Mouse (Mus musculus) ES-Bruce4 (cell line): ENCODE data around the gene Pacsin1. TPM values are rescaled to one million over a fixed set of nuclear protein-coding genes. Genes with fewer than 3 reads are reported as not detected.
A peak's percentile ranks its signal among the peaks of the same experiment; 100 is the strongest.

Experiments
- H3K27ac ChIP-seq: 2 replicates; pipeline ENCODE4 v1.5.1; 2012; ENCODE audit warnings: low read length, inconsistent platforms; ENCODE audit not compliant: insufficient read depth
- H3K27me3 ChIP-seq: 2 replicates; pipeline ENCODE4 v1.6.1; 2012; ENCODE audit warnings: mild to moderate bottlenecking, low read length, inconsistent platforms; ENCODE audit not compliant: control insufficient read depth, poor library complexity, insufficient read depth, severe bottlenecking
- H3K36me3 ChIP-seq: 2 replicates; pipeline ENCODE4 v1.6.1; 2012; ENCODE audit warnings: inconsistent platforms, mild to moderate bottlenecking, low read length, moderate library complexity; ENCODE audit not compliant: control insufficient read depth, poor library complexity, insufficient read depth, severe bottlenecking
- H3K4me1 ChIP-seq: one replicate; pipeline ENCODE4 v1.8.1; 2011; ENCODE audit warnings: low read length; ENCODE audit not compliant: control insufficient read depth, insufficient read depth
- H3K4me3 ChIP-seq: 2 replicates; pipeline ENCODE4 v1.5.1; 2011; ENCODE audit warnings: low read depth, mild to moderate bottlenecking, low read length
- H3K9ac ChIP-seq: 2 replicates; pipeline ENCODE4 v1.6.1; 2012; ENCODE audit warnings: low read depth, mild to moderate bottlenecking, inconsistent platforms; ENCODE audit not compliant: poor library complexity, severe bottlenecking
- H3K9me3 ChIP-seq: replicated peaks from 2 replicates; pipeline ENCODE4 v1.6.1; 2012; ENCODE audit warnings: mild to moderate bottlenecking, low read length, inconsistent platforms; ENCODE audit not compliant: control insufficient read depth, poor library complexity, insufficient read depth, severe bottlenecking
- CTCF ChIP-seq: IDR thresholded peaks from one replicate; pipeline ENCODE4 v1.8.1; 2011; ENCODE audit warnings: low read depth, low read length
- EP300 ChIP-seq: IDR thresholded peaks from 2 replicates; pipeline ENCODE4 v1.6.1; 2011; ENCODE audit warnings: low read depth, low read length; ENCODE audit not compliant: insufficient read depth
- POLR2A ChIP-seq: IDR thresholded peaks from one replicate; pipeline ENCODE4 v1.8.1; 2011; ENCODE audit warnings: low read length; ENCODE audit not compliant: insufficient read depth
- polyA plus RNA-seq: library from polyadenylated mRNA; stranded (reverse); fragments of >200 nt; gene quantifications from 2 replicates; pipeline ENCODE4 v1.2.4, GENCODE M21; 2011; ENCODE audit warnings: low read depth; ENCODE audit not compliant: missing spikeins, insufficient read depth, insufficient read length

Pacsin1 gene
- polyA plus RNA-seq, result 16.0 and 16.8 TPM in 2 replicates

- no peak for TF ChIP-seq POLR2A
- no peak for TF ChIP-seq EP300
- no peak for TF ChIP-seq CTCF
- H3K4me3 ChIP-seq, result peak within 1 kb of the TSS; percentile 46
- no peaks in the 10 kb centered on the region for H3K36me3 ChIP-seq
- no peaks in the 10 kb centered on the region for H3K9me3 ChIP-seq
- 0 out of 2 replicates have a peak, but pooled peaks cover 2% of the 10 kb centered on the region for H3K27me3 ChIP-seq
- H3K27ac ChIP-seq, result no peak within 1 kb of the TSS
- peak within 1 kb of the TSS; percentile 74 for H3K9ac ChIP-seq
- H3K4me1 ChIP-seq, result peaks cover 5% of the 10 kb centered on the region
Observed at GRCm38 (mm10) chr17:27655089-27656010, at the start of gene Pacsin1. Gene Pacsin1 (plus strand): TSS chr17:27655509.

DNA sequence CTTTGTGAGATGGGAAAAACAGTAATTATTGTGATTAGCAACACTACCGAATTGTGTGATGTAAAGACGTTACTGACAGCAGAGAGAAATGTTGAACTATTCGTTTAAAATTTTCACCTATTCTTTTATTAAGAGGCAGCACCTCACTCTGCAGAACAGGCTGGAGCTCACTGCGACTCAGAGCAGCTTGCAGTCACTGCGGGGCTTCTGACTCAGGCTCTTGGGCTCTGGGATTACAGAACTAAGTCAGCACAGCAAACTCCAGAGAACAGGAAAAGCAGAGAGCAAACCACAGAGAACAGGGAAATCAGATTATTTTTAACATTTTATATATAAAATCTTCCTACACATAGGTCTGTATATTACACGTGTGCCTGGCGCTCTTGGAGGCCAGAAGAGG is 45.7 kb upstream of the Pacsin1 start:
- H3K36me3 ChIP-seq, result no peaks in the 10 kb centered on the region
- H3K4me3 ChIP-seq, result no peak overlapping the region
- H3K27ac ChIP-seq, result no peak overlapping the region
- no peaks in the 10 kb centered on the region for H3K9me3 ChIP-seq
- no peak for TF ChIP-seq CTCF
- no peak for TF ChIP-seq EP300
- TF ChIP-seq POLR2A, result no peak
- H3K4me1 ChIP-seq, result no peaks in the 10 kb centered on the region
- no peaks in the 10 kb centered on the region for H3K27me3 ChIP-seq
- no peak overlapping the region for H3K9ac ChIP-seq

DNA sequence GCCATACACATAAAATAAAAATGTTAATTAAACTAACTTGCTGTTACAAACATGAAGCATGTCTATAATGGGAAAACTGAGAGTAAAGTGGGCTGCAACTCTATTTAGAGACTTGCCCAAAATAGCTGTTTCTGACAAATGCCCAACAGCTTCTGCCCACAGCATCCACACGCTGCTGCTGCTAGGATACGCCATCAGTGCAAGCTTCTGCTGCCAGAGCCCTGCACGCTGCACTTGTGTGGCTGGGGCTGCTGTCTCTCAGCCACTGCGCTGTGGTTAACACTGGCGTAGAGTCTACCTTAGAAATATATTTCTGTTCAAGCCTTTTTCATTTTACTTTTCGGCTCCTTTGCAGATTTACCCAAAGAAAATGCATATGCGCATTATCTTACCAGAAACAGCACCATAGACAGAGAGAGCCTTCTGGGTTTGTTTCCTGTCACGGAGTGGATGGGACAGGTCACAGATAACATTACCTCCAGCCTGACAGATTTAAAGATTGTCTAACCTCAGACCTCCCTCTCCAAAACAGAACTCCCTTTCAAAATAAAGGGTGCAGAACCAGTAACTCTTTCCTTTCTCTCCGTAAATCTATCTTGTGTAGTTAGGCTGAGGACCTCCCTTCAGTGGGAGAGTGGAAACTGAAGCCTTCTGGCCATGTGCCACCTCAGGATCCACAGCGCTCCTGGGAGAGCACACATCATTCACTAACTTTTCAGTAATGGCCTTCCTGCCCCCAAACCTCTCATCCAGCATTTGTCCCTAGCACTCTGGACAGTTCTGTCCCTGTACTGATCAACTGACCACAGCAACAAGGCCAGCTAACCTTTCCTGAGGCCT is 44.4 kb upstream of the Pacsin1 start:
- H3K36me3 ChIP-seq, result no peaks in the 10 kb centered on the region
- H3K27ac ChIP-seq, result no peak overlapping the region
- no peaks in the 10 kb centered on the region for H3K27me3 ChIP-seq
- no peak overlapping the region for H3K9ac ChIP-seq
- H3K4me3 ChIP-seq, result no peak overlapping the region
- no peaks in the 10 kb centered on the region for H3K9me3 ChIP-seq
- TF ChIP-seq CTCF (no peak), EP300 (no peak), POLR2A (no peak)
- H3K4me1 ChIP-seq, result no peaks in the 10 kb centered on the region

GRCm38 (mm10) chr17:27611519-27611884 is 43.8 kb upstream of the Pacsin1 start:
- Histone ChIP-seq H3K27me3 (no peaks in the 10 kb centered on the region), H3K9me3 (no peaks in the 10 kb centered on the region), H3K9ac (no peak overlapping the region), H3K4me3 (no peak overlapping the region), H3K36me3 (no peaks in the 10 kb centered on the region), H3K4me1 (no peaks in the 10 kb centered on the region), H3K27ac (no peak overlapping the region)
- TF ChIP-seq POLR2A (no peak), CTCF (no peak), EP300 (no peak)

DNA sequence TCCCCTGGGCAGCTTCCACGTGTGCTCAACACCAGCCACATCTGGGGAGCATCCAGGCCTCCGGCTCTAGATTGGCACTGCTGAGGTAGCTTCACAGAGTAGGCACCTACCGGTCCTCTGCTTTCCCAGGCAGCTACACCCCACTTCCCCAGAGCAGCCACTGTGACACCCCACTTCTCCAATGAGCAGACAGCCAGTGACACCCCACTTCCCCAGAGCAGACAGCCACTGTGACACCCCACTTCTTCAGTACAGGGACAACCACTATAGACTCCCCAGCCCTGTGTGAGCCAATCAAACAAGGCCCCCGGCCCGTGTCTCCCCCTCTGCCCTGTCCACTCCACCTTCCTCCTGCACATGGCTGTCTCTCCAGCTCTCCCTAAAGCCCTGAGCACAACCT is 43.3 kb upstream of the Pacsin1 start:
- no peak for TF ChIP-seq POLR2A
- TF ChIP-seq EP300, result no peak
- no peak for TF ChIP-seq CTCF
- Histone ChIP-seq H3K36me3 (no peaks in the 10 kb centered on the region), H3K27me3 (no peaks in the 10 kb centered on the region), H3K4me1 (no peaks in the 10 kb centered on the region), H3K4me3 (no peak overlapping the region), H3K9ac (no peak overlapping the region), H3K9me3 (no peaks in the 10 kb centered on the region), H3K27ac (no peak overlapping the region)
